Mouse (Mus musculus) macrophage (primary cell): ENCODE measurements around the gene Helb. TPM values are rescaled to one million over a fixed set of nuclear protein-coding genes. Genes with fewer than 3 reads are reported as not detected.
"Not testable (repeated sequence)": the region's sequence is repeated elsewhere in the genome, so short reads cannot be mapped to it uniquely, and the experiment has no call there.

ENCODE experiments used
- H3K27ac ChIP-seq: fragments of 350-480 bp; formaldehyde crosslinking; 2 replicates; pipeline ENCODE4 v1.9.0; 2021
- H3K36me3 ChIP-seq: fragments of 350-480 bp; formaldehyde crosslinking; 2 replicates; pipeline ENCODE4 v1.9.0; 2021; ENCODE audit errors: inconsistent target
- H3K4me3 ChIP-seq: fragments of 350-480 bp; formaldehyde crosslinking; 2 replicates; pipeline ENCODE4 v1.9.0; 2021; ENCODE audit errors: inconsistent target
- H3K79me2 ChIP-seq: fragments of 350-480 bp; formaldehyde crosslinking; 2 replicates; pipeline ENCODE4 v1.9.0; 2021; ENCODE audit errors: inconsistent target
- WGBS: methylation state at CpG from one replicate; pipeline ENCODE4 v1.1.7; 2026; ENCODE audit warnings: inconsistent platforms; ENCODE audit not compliant: missing documents; 5-methylcytosine and 5-hydroxymethylcytosine counted together
- polyA plus RNA-seq: library from polyadenylated mRNA; stranded (reverse); fragments of 250-400 nt; gene quantifications from 3 replicates; pipeline ENCODE4 v1.2.4, GENCODE M21; 2018; ENCODE audit warnings: inconsistent platforms

Helb gene
- polyA plus RNA-seq, 1 experiment from 2014 or later: 20.3 TPM

DNA sequence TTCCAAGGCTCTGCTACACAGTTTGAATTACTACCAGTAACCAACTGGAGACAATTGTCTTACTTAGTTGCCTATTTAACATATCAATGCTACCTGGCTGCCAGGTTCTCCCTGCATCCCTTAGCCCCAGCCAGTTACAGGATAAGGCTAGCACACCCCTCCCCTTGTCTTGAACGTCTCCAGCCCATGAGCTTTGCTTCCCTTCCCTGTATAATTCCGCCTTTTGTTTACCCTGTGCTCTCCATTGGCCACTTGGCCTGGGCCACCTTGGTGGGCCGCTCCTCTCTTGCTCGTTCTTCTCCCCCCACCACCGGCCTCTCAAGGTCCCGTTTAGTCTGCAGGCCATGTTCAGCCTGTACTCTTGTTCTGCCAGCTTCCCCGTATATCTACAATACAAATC lies 1.7 kb upstream of the Helb start:
- 92% methylated on average over 7 of the region's 7 CpGs for WGBS
- peaks cover 25% of the 10 kb centered on the region for H3K79me2 ChIP-seq
- no peak overlapping the region for H3K4me3 ChIP-seq
- H3K36me3 ChIP-seq: no peaks in the 10 kb centered on the region
- no peak overlapping the region for H3K27ac ChIP-seq

DNA sequence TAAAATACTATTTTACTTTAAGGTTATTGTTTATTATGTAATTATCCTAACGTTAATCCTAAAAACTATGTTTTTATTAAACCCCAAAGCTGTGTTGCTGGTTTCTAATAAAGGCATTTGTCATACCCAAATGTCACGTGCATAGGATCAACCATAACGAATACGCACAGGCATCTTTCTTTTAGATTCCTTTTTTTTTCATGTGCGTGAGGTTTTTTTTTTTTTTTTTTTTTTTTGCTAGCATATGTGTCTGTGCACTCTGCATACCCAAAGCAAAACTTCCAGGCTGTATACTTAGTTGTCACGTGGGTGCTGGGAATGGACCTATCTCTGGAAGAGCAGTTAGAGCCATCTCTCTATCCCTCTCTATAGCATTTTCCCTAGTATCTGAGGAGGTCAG lies 1.2 kb upstream of the Helb start:
- Histone ChIP-seq H3K36me3 (0 out of 2 replicates have a peak, but pooled peaks cover under 1% of the 10 kb centered on the region), H3K4me3 (no peak overlapping the region), H3K27ac (no peak overlapping the region), H3K79me2 (peaks cover 25% of the 10 kb centered on the region)
- WGBS: 98% methylated on average over 6 of the region's 6 CpGs

DNA sequence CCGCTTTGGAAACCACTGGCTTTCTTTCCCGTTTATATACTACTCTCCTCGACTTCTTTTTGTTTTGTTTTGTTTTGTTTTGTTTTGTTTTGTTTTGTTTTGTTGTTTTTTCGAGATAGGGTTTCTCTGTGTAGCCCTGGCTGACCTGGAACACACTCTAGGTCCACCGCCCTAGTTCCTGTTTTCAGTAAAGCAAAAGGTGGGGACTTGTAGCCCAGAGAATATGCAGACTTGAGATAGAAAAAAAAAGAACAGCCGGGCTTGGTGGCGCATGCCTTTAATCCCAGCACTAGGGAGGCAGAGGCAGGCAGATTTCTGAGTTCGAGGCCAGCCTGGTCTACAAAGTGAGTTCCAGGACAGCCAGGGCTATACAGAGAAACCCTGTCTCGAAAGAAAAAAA lies 695 bp upstream of the Helb start:
- peak overlapping the region; percentile 83 for H3K27ac ChIP-seq
- peak overlapping the region; percentile 66 for H3K4me3 ChIP-seq
- 21% methylated on average over 7 of the region's 9 CpGs for WGBS

DNA sequence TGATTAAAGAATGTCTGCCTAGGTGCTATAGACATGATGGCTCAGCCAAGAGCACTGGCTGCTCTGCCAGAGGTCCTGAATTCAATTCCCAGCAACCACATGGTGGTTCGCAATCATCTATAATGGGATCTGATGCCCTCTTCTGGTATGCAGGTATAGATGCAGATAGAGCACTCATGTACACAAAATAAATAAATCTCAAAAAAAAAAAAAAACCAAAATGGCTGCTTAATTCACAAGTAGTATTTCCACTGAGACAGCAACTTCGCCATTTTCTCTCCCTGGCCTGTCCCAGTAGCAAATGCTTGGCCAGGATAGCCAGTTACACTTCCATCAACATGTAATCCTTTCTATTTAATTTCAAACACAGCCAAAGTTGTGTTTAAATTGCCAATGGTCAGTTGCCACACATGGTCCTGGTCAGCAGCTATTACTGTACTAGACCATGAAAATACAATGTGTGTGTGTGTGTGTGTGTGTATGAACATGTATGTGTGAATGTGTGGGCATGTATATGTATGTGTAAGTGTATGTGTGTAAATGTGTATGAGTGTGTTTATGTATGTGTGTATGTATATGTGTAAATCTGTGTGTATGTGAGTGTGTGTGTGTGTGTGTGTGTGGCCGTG lies 982 bp downstream of the Helb start:
- H3K36me3 ChIP-seq: peaks cover 21% of the 10 kb centered on the region; the same call in 1 of the 2 replicates
- H3K27ac ChIP-seq: peak overlapping the region; percentile 83
- peaks cover 25% of the 10 kb centered on the region for H3K79me2 ChIP-seq
- 54% methylated on average over 3 of the region's 3 CpGs for WGBS
- H3K4me3 ChIP-seq: peak overlapping the region; percentile 66

More for the DNA sequence above, 695 bp upstream of the Helb start:
- peaks cover 25% of the 10 kb centered on the region for H3K79me2 ChIP-seq
- H3K36me3 ChIP-seq: not testable (repeated sequence)

DNA sequence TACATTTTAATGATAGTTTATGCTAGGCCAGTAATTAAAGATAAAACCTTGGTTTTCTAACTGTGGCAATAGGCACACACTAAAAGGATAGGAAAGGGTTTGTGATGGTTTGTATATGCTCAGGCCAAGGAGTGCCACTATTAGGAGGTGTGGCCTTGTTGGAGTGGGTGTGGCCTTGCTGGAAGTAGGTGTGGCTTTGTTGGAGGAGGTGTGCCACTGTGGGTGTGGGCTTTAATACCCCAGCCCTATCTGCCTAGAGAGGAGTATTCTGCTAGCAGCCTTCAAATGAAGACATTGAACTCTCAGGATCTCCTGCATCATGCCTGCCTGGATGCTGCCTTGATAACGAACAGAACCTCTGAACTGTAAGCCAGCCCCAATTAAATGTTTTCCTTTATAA lies 12.0 kb downstream of the Helb start:
- H3K79me2 ChIP-seq: peaks cover 9% of the 10 kb centered on the region; the same call in 1 of the 2 replicates
- WGBS: 100% methylated on average over 1 of the region's 1 CpGs
- H3K27ac ChIP-seq: no peak overlapping the region
- no peak overlapping the region for H3K4me3 ChIP-seq
- peaks cover 72% of the 10 kb centered on the region for H3K36me3 ChIP-seq

DNA sequence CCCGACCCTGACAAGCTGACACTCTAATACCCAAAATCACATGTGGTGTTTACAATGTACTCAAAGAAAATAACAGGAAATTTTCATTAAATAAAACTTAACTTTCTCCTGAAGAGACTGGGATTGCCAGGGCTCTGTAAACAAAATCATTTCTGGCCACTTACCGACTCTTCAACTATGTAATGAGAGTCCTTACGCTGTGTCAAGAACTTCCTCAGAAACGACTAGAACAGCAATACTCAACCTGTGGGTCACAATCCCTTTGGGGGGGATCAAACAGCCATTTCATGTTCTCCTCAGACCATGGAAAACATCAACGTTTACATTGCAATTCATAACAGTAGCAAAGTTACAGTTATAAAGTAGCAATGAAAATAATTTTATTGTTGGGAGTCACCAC lies 15.2 kb downstream of the Helb start:
- WGBS: 88% methylated on average over 5 of the region's 5 CpGs
- H3K36me3 ChIP-seq: peaks cover 77% of the 10 kb centered on the region
- no peak overlapping the region for H3K27ac ChIP-seq
- H3K79me2 ChIP-seq: no peaks in the 10 kb centered on the region; the same call in 1 of the 2 replicates
- H3K4me3 ChIP-seq: no peak overlapping the region

DNA sequence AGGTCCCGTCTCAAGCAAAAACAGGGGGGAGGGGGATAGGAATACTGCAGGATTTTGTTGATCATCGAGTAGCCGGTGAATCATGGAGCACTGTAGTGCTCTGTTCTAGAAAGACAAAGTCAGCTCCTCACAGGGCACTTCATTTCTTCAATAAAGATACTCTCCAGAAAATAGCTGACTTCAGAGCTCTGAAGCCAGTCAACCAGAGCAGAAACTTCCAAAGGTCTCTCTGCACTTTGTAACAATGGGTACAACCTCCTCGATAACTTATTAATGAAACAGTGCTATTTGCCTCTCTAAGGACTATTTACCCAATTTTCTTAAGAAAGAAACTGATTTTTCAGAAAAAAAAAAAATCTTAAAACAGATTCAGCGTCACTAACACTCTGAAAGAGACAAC lies 17.1 kb downstream of the Helb start:
- no peaks in the 10 kb centered on the region for H3K79me2 ChIP-seq
- H3K4me3 ChIP-seq: no peak overlapping the region
- no peak overlapping the region for H3K27ac ChIP-seq
- peaks cover 88% of the 10 kb centered on the region for H3K36me3 ChIP-seq
- 95% methylated on average over 5 of the region's 5 CpGs for WGBS

DNA sequence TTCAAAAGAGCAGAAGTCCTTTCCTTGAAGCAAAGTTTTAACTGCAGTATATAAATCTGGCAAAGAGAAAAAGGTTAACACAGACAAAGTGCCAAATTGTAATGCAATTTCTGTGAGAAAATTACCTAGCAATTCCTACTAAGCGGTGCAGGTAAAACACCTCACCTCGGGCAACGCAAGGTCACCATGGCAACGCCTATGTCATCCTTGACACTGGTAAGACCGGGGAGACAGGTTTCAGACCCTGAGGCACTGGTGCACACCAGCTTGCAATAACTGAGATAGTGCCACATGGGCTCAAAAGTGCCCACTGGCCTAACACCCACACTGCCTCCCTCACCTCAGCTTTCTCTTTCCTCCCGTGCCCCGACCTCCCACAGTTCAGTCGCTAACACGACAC lies 17.7 kb downstream of the Helb start:
- no peak overlapping the region for H3K27ac ChIP-seq
- 93% methylated on average over 9 of the region's 9 CpGs for WGBS
- no peaks in the 10 kb centered on the region for H3K79me2 ChIP-seq
- peaks cover 88% of the 10 kb centered on the region for H3K36me3 ChIP-seq
- H3K4me3 ChIP-seq: no peak overlapping the region

DNA sequence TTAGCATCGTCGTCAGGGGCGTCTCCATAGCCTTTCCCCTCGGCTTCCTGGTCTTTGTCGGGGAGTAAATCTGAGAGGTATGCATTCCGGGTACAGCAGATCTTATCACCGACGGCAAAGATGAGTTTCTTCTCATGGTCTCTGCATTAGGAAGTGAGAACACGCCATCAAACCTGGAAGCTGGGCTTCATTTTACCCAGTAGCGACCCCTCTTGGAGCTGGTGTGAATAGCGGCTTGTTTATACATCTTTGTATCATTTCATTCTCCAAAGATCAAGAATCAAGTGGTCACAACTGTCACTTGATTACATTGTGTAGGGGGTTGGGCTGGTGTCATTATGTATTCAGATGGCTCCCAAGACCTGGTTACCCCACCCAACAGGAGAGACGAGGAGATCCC lies 20.2 kb downstream of the Helb start:
- Histone ChIP-seq H3K27ac (no peak overlapping the region), H3K4me3 (no peak overlapping the region), H3K79me2 (no peaks in the 10 kb centered on the region), H3K36me3 (peaks cover 93% of the 10 kb centered on the region)
- 91% methylated on average over 12 of the region's 12 CpGs for WGBS

DNA sequence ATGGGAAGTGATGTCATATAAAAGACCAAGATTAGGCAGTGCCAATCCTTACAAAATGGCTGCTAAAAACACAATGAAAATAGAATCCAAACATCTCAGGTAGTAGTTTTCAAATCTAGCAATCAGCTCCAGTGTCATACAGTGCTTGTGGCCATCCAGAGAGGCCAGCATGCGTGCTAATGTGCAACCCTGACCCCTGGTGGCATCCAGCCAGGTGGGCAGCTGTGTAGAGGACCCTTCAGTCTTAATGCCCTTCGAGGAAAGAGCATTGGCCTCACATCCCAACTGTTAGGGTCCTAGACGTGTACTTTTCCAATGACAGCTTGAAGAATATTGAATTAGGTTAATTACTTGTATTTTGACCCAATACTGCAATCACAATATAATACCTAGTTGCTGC lies 34.9 kb downstream of the Helb start:
- WGBS: 94% methylated on average over 3 of the region's 3 CpGs
- no peaks in the 10 kb centered on the region for H3K79me2 ChIP-seq
- no peak overlapping the region for H3K4me3 ChIP-seq
- H3K27ac ChIP-seq: no peak overlapping the region
- no peaks in the 10 kb centered on the region for H3K36me3 ChIP-seq

DNA sequence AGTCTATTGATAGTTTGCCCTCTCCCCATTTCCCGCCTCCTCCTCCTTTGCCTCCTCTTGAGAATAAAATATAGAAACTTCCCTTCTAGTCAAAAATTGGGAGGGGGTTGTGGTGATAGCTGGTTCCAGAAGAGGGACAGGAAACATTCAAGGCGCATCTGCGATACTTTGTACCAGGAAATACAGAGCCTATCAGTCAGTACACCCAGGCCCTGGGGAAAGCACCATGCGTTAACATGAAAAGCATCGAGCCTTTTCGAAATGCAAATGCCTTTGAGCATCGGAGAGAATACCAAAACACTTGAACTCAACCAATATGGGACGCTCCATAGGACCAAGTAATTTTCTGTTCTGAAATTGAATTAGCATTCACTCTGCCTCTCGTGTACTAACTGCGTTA lies 46.5 kb downstream of the Helb start:
- 95% methylated on average over 10 of the region's 10 CpGs for WGBS
- no peaks in the 10 kb centered on the region for H3K79me2 ChIP-seq
- H3K36me3 ChIP-seq: no peaks in the 10 kb centered on the region
- no peak overlapping the region for H3K4me3 ChIP-seq
- H3K27ac ChIP-seq: no peak overlapping the region

DNA sequence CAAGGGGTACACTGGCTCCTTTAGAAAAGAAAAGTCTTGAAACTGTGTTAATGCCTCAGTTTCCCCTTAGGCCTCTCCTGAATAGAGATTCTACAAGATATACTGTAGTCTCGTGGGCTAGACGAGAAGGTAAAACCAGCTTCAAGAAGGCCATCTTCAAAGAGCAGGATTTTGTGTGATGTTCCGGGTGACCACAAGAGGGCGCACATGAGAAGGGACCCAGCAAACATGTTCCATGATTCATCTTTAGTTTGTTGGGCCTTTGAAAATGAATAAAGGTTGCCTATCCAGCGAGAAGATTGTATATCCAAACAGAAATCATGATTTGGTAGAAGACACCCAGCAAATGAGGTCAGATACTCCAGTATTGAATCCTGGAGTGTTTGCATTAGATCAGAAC lies 48.4 kb downstream of the Helb start:
- no peaks in the 10 kb centered on the region for H3K79me2 ChIP-seq
- no peaks in the 10 kb centered on the region for H3K36me3 ChIP-seq
- 11% methylated on average over 5 of the region's 5 CpGs for WGBS
- no peak overlapping the region for H3K27ac ChIP-seq
- no peak overlapping the region for H3K4me3 ChIP-seq

DNA sequence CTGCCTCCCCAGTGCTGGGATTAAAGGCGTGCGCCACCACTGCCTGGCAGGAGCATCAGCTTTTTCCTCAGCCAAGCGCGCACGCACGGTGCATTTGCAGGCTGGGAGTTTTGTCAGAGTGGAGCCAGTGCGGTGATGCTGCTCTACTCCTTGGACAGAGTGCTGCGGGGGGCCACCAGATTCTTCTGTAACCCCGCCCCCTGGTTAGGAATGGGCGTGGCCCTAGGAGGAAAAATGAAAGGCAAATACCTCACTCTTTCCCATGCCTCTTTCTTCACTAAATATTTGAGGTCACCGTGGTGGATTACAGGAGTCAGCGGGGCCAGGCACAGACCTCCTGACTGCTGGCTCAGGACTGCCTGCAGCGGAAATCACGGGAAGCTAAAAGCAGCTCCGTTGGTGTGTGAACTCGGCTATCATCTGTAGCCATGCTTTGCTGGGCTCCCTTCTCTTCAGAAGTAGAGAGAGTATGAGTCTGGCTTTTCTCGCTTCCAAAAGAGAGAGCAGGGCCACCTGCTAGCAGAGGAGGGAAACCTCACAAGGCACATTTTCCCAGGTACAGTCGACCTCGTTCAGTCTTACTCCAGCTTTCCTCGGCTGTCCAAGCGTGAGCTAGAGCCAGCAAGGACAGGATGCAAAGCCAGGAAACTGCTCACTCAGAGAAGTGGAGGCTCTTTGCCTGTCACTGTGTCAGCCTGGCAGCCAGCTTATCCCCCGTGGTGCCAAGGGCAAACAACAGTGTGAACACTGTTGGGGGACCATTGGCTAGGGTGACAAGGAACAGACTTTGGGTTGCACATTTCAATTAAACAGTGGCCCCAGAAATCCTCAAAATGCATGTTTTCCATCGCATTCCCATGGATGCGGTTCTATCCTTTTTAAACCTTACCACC lies 51.3 kb downstream of the Helb start:
- WGBS: 73% methylated on average over 24 of the region's 24 CpGs
- no peak overlapping the region for H3K4me3 ChIP-seq
- no peaks in the 10 kb centered on the region for H3K79me2 ChIP-seq
- H3K27ac ChIP-seq: no peak overlapping the region
- H3K36me3 ChIP-seq: no peaks in the 10 kb centered on the region

DNA sequence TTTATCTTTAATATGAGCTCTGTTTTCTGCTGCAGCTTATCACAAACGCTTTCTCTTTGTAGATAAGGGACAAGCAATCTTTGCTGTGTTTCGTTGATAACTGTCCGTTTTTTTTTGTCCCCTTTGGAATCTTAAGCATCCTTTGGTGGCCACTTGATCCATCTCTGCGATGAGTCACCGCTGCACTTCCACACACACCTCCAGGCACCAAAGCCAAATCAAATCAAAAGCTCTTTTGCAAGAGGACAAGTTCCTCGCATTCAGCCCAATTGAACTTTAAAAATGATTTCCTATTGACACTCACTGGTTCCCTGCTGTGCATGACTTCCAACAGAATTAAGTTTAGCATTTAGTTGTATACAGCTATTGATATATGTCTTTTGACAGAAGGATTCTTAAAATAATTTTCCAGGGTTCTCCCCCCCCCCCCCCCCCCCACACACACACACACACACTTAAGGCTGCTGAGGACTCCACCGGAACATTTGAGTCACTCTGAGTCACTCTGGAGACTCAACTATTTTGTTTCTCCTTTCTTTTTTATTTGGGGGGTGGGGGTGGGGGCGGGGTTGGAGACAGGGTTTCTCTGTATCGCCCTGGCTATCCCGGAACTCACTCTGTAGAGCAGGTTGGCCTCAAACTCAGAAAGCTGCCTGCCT lies 52.1 kb downstream of the Helb start:
- WGBS: 92% methylated on average over 10 of the region's 10 CpGs
- no peak overlapping the region for H3K27ac ChIP-seq
- H3K36me3 ChIP-seq: no peaks in the 10 kb centered on the region
- no peak overlapping the region for H3K4me3 ChIP-seq
- no peaks in the 10 kb centered on the region for H3K79me2 ChIP-seq

DNA sequence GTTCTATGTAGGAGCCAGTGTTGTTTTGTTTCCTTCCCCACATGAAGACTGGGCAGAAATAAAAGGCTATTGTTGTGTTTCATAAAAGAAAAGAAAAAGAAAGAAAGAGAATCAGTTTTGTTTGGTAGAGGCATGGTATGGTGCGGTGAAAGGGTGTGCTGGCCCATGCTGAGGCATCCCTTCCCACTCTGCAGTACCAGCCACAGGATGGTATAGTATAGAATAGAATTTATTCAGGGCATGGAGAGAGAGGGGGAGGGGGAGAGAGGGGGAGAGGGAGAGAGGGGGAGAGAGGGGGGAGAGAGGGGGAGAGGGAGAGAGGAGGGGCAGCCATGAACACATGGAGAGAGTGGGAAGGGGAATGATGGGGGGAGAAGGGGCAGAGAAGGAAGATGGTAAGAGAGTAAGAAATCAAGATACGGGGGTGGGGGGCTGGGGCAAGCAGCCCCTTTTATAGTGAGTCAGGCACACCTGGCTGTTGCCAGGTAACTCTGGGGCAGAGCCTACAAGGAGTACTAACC lies 68.0 kb downstream of the Helb start:
- Histone ChIP-seq H3K4me3 (no peak overlapping the region), H3K36me3 (no peaks in the 10 kb centered on the region), H3K27ac (no peak overlapping the region), H3K79me2 (no peaks in the 10 kb centered on the region)
- WGBS: 83% methylated on average over 1 of the region's 2 CpGs
